Mouse (Mus musculus) kidney, postnatal 10 days (tissue): ENCODE measurements at regions not wholly inside any gene's neighbourhood (a gene's known extent, or its start where the extent isn't known, plus 50 kb on each side); places are given as distances from the start of the nearest gene placed in this dataset.

Source experiments
- DNase-seq: peaks from one replicate; pipeline ENCODE4 v3.0.0; 2021; ENCODE audit warnings: mixed read lengths

- DNase-seq: no peak
These were observed 110.4 kb upstream of the Neil3 start for GRCm38 (mm10) chr8:53749263-53749662.

- no peak for DNase-seq
These were observed 130.3 kb upstream of the Neil3 start for GRCm38 (mm10) chr8:53769211-53769610.

GRCm38 (mm10) chr8:53775511-53775910 is 136.6 kb upstream of the Neil3 start:
- no peak for DNase-seq

GRCm38 (mm10) chr8:53780886-53781285 is 142.0 kb upstream of the Neil3 start:
- peak; percentile 27 for DNase-seq

GRCm38 (mm10) chr8:53781885-53782284 is 143.0 kb upstream of the Neil3 start:
- DNase-seq: no peak

GRCm38 (mm10) chr8:53788202-53788601 is 149.3 kb upstream of the Neil3 start:
- no peak for DNase-seq

- no peak for DNase-seq
These were observed 182.3 kb upstream of the Neil3 start for GRCm38 (mm10) chr8:53821148-53821547.

GRCm38 (mm10) chr8:53827395-53827794 is 188.5 kb upstream of the Neil3 start:
- no peak for DNase-seq

GRCm38 (mm10) chr8:53847821-53848220 is 209.0 kb upstream of the Neil3 start:
- DNase-seq: no peak

GRCm38 (mm10) chr8:53868567-53868966 is 208.8 kb upstream of the Vegfc start:
- no peak for DNase-seq

- DNase-seq: peak; percentile 22
These were observed 207.3 kb upstream of the Vegfc start for GRCm38 (mm10) chr8:53869997-53870596.

GRCm38 (mm10) chr8:53872033-53872619 is 205.3 kb upstream of the Vegfc start:
- no peak for DNase-seq

- no peak for DNase-seq
These were observed 198.6 kb upstream of the Vegfc start for GRCm38 (mm10) chr8:53878846-53879245.

GRCm38 (mm10) chr8:53881551-53881950 is 195.9 kb upstream of the Vegfc start:
- DNase-seq: no peak

GRCm38 (mm10) chr8:53892205-53892710 is 185.1 kb upstream of the Vegfc start:
- no peak for DNase-seq

- DNase-seq: no peak
These were observed 184.6 kb upstream of the Vegfc start for GRCm38 (mm10) chr8:53892770-53893169.

- no peak for DNase-seq
These were observed 155.1 kb upstream of the Vegfc start for GRCm38 (mm10) chr8:53922343-53922742.

GRCm38 (mm10) chr8:53930685-53931084 is 146.7 kb upstream of the Vegfc start:
- no peak for DNase-seq

GRCm38 (mm10) chr8:53938392-53938791 is 139.0 kb upstream of the Vegfc start:
- no peak for DNase-seq

GRCm38 (mm10) chr8:53939519-53939918 is 137.9 kb upstream of the Vegfc start:
- DNase-seq: no peak

GRCm38 (mm10) chr8:53941144-53941543 is 136.3 kb upstream of the Vegfc start:
- DNase-seq: no peak

- DNase-seq: no peak
These were observed 131.8 kb upstream of the Vegfc start for GRCm38 (mm10) chr8:53945561-53945960.

GRCm38 (mm10) chr8:53947384-53947783 is 130.0 kb upstream of the Vegfc start:
- no peak for DNase-seq

- DNase-seq: no peak
These were observed 122.8 kb upstream of the Vegfc start for GRCm38 (mm10) chr8:53954476-53955158.
